Mouse (Mus musculus): ENCODE measurements at regions not wholly inside any gene's neighbourhood (a gene's known extent, or its start where the extent isn't known, plus 50 kb on each side); places are given as distances from the start of the nearest gene placed in this dataset.
"Not testable (repeated sequence)": the region's sequence is repeated elsewhere in the genome, so short reads cannot be mapped to it uniquely, and the experiment has no call there.

- H3K4me2 ChIP-seq (ENCODE audit: low read length) = no peak overlapping the region
- H3K27ac ChIP-seq (ENCODE audit: low read depth, low read length) = no peak overlapping the region
- no peaks in the 10 kb centered on the region for H3K36me3 ChIP-seq (ENCODE audit: control insufficient read depth, insufficient read depth, low read length)
- H3K4me1 ChIP-seq (ENCODE audit: control insufficient read depth, insufficient read depth, low read length) = no peaks in the 10 kb centered on the region
- H3K9me3 ChIP-seq (replicated peaks; ENCODE audit: control insufficient read depth, low read length) = no peaks in the 10 kb centered on the region
- no peak for ATAC-seq
- no peak for DNase-seq (ENCODE audit: low spot score)
- H3K27me3 ChIP-seq (replicated peaks; ENCODE audit: control insufficient read depth, insufficient read depth, low read length) = no peaks in the 10 kb centered on the region
- H3K9ac ChIP-seq (ENCODE audit: low read length) = no peak overlapping the region
- H3K4me3 ChIP-seq (ENCODE audit: low read depth, low read length) = no peak overlapping the region
Measured at GRCm38 (mm10) chr4:23621208-23621607, 875.0 kb upstream of the Mms22l start.

- ATAC-seq = no peak
- no peak for DNase-seq (ENCODE audit: low spot score)
- no peak overlapping the region for H3K4me3 ChIP-seq (ENCODE audit: low read depth, low read length)
- H3K4me1 ChIP-seq (ENCODE audit: control insufficient read depth, insufficient read depth, low read length) = no peaks in the 10 kb centered on the region
- H3K27ac ChIP-seq (ENCODE audit: low read depth, low read length) = no peak overlapping the region
- H3K4me2 ChIP-seq (ENCODE audit: low read length) = no peak overlapping the region
- H3K9ac ChIP-seq (ENCODE audit: low read length) = no peak overlapping the region
- H3K9me3 ChIP-seq (replicated peaks; ENCODE audit: control insufficient read depth, low read length) = no peaks in the 10 kb centered on the region
- H3K36me3 ChIP-seq (ENCODE audit: control insufficient read depth, insufficient read depth, low read length) = no peaks in the 10 kb centered on the region
- H3K27me3 ChIP-seq (replicated peaks; ENCODE audit: control insufficient read depth, insufficient read depth, low read length) = no peaks in the 10 kb centered on the region
Measured at GRCm38 (mm10) chr4:23622231-23622630, 874.0 kb upstream of the Mms22l start.

GRCm38 (mm10) chr4:23636231-23636928 lies 859.9 kb upstream of the Mms22l start:
- H3K4me2 ChIP-seq (ENCODE audit: low read length) = peak overlapping the region; percentile 38

DNA sequence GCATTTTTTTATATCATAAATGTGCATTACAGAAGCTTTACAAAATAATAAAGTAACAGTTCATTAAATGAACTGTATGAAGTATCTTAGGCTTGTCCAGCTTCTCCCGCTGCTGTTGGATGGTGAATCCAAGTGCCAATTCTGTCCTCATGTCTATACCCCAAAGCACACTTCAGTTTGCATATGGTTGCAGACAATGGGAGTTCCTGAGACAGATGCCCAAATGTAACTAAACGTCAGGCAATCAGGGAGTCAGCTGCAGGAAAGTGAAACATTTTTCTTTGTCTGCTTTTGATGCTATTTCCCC lies 859.4 kb upstream of the Mms22l start:
- H3K4me2 ChIP-seq (ENCODE audit: low read length) = no peak overlapping the region
- H3K4me3 ChIP-seq (ENCODE audit: low read depth, low read length) = no peak overlapping the region
- WGBS = 31% methylated on average over 2 of the region's 2 CpGs
- no peaks in the 10 kb centered on the region for H3K36me3 ChIP-seq (ENCODE audit: control insufficient read depth, insufficient read depth, low read length)
- peak; percentile 71 for ATAC-seq
- no peak overlapping the region for H3K9ac ChIP-seq (ENCODE audit: low read length)
- peak; percentile 62 for DNase-seq (ENCODE audit: low spot score)
- peak overlapping the region; percentile 82 for H3K27ac ChIP-seq (ENCODE audit: low read depth, low read length)
- H3K4me1 ChIP-seq (ENCODE audit: control insufficient read depth, insufficient read depth, low read length) = peaks cover 10% of the 10 kb centered on the region; the same call in 1 of the 2 replicates
- no peaks in the 10 kb centered on the region for H3K27me3 ChIP-seq (replicated peaks; ENCODE audit: control insufficient read depth, insufficient read depth, low read length)
- no peaks in the 10 kb centered on the region for H3K9me3 ChIP-seq (replicated peaks; ENCODE audit: control insufficient read depth, low read length)

More at GRCm38 (mm10) chr4:23636231-23636928, 859.9 kb upstream of the Mms22l start:
- Histone ChIP-seq H3K9ac (ENCODE audit: low read length) (peak overlapping the region; percentile 21), H3K36me3 (ENCODE audit: control insufficient read depth, insufficient read depth, low read length) (no peaks in the 10 kb centered on the region), H3K4me1 (ENCODE audit: control insufficient read depth, insufficient read depth, low read length) (peaks cover 10% of the 10 kb centered on the region; the same call in 1 of the 2 replicates), H3K9me3 (replicated peaks; ENCODE audit: control insufficient read depth, low read length) (no peaks in the 10 kb centered on the region), H3K27ac (ENCODE audit: low read depth, low read length) (peak overlapping the region; percentile 82), H3K27me3 (replicated peaks; ENCODE audit: control insufficient read depth, insufficient read depth, low read length) (no peaks in the 10 kb centered on the region), H3K4me3 (ENCODE audit: low read depth, low read length) (no peak overlapping the region)
- WGBS = 37% methylated on average over 9 of the region's 9 CpGs
- ATAC-seq (peak; percentile 74), DNase-seq (ENCODE audit: low spot score) (peak; percentile 66)

GRCm38 (mm10) chr4:23656671-23657070 lies 839.6 kb upstream of the Mms22l start:
- H3K27ac ChIP-seq (ENCODE audit: low read depth, low read length); ATAC-seq; DNase-seq (ENCODE audit: low spot score); H3K4me1 ChIP-seq (ENCODE audit: control insufficient read depth, insufficient read depth, low read length); H3K9me3 ChIP-seq (replicated peaks; ENCODE audit: control insufficient read depth, low read length); H3K4me2 ChIP-seq (ENCODE audit: low read length); H3K4me3 ChIP-seq (ENCODE audit: low read depth, low read length); H3K36me3 ChIP-seq (ENCODE audit: control insufficient read depth, insufficient read depth, low read length); H3K27me3 ChIP-seq (replicated peaks; ENCODE audit: control insufficient read depth, insufficient read depth, low read length); H3K9ac ChIP-seq (ENCODE audit: low read length): not testable (repeated sequence)
- 85% methylated on average over 5 of the region's 5 CpGs for WGBS

DNA sequence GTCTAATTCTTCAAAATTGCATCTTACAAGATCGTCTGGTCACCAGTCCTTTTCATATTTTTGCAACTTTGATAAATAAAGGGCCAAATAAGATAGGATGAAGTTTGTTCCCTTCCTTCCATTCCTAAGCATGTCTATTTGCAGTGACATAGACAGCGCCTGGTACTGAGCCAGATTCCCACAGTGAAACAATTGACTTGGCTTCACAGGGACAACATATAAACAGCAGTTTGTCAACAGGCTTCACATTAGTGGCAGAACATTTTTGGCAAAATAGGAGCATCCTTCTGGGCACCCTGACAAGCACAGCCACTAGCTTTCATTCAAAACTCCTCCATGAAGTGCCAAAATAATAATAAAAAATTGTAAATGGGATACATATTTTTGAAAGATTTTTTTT lies 827.4 kb upstream of the Mms22l start:
- ATAC-seq (no peak), DNase-seq (ENCODE audit: low spot score) (peak; percentile 45)
- Histone ChIP-seq H3K27me3 (replicated peaks; ENCODE audit: control insufficient read depth, insufficient read depth, low read length) (no peaks in the 10 kb centered on the region), H3K9ac (ENCODE audit: low read length) (no peak overlapping the region), H3K4me1 (ENCODE audit: control insufficient read depth, insufficient read depth, low read length) (no peaks in the 10 kb centered on the region), H3K27ac (ENCODE audit: low read depth, low read length) (no peak overlapping the region), H3K4me2 (ENCODE audit: low read length) (no peak overlapping the region), H3K9me3 (replicated peaks; ENCODE audit: control insufficient read depth, low read length) (no peaks in the 10 kb centered on the region), H3K36me3 (ENCODE audit: control insufficient read depth, insufficient read depth, low read length) (no peaks in the 10 kb centered on the region), H3K4me3 (ENCODE audit: low read depth, low read length) (no peak overlapping the region)
- WGBS = 80% methylated on average over 2 of the region's 2 CpGs

- H3K4me1 ChIP-seq (ENCODE audit: control insufficient read depth, insufficient read depth, low read length) = no peaks in the 10 kb centered on the region
- ATAC-seq = no peak
- H3K9ac ChIP-seq (ENCODE audit: low read length) = no peak overlapping the region
- H3K27ac ChIP-seq (ENCODE audit: low read depth, low read length) = no peak overlapping the region
- no peaks in the 10 kb centered on the region for H3K9me3 ChIP-seq (replicated peaks; ENCODE audit: control insufficient read depth, low read length)
- H3K4me3 ChIP-seq (ENCODE audit: low read depth, low read length) = no peak overlapping the region
- DNase-seq (ENCODE audit: low spot score) = no peak
- no peaks in the 10 kb centered on the region for H3K36me3 ChIP-seq (ENCODE audit: control insufficient read depth, insufficient read depth, low read length)
- no peak overlapping the region for H3K4me2 ChIP-seq (ENCODE audit: low read length)
- no peaks in the 10 kb centered on the region for H3K27me3 ChIP-seq (replicated peaks; ENCODE audit: control insufficient read depth, insufficient read depth, low read length)
Measured at GRCm38 (mm10) chr4:23703626-23704025, 792.6 kb upstream of the Mms22l start.

DNA sequence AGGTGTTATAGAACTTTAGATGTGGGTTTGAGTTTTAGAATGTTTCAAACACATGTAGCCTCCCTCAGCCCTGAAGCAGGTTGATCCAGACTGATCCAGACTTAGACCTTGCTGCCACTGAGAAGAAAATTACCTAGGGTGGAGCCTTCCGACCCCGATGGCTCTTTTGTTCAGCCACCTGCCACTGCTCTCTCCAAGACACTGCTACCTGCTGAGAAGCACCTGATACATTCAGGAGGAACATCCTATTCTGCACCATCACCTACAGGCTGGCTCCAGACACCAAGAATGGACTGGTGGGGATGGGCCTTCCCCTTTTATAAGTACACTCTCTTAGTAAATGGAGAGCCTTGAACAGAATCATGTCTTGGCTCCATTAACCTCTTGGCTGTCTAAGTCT lies 785.5 kb upstream of the Mms22l start:
- 87% methylated on average over 2 of the region's 2 CpGs for WGBS
- Histone ChIP-seq H3K9ac (ENCODE audit: low read length) (no peak overlapping the region), H3K36me3 (ENCODE audit: control insufficient read depth, insufficient read depth, low read length) (no peaks in the 10 kb centered on the region), H3K27me3 (replicated peaks; ENCODE audit: control insufficient read depth, insufficient read depth, low read length) (no peaks in the 10 kb centered on the region), H3K4me2 (ENCODE audit: low read length) (no peak overlapping the region), H3K4me1 (ENCODE audit: control insufficient read depth, insufficient read depth, low read length) (no peaks in the 10 kb centered on the region), H3K4me3 (ENCODE audit: low read depth, low read length) (no peak overlapping the region), H3K9me3 (replicated peaks; ENCODE audit: control insufficient read depth, low read length) (no peaks in the 10 kb centered on the region), H3K27ac (ENCODE audit: low read depth, low read length) (no peak overlapping the region)
- DNase-seq (ENCODE audit: low spot score) (no peak), ATAC-seq (no peak)

GRCm38 (mm10) chr4:23713781-23714415 lies 782.4 kb upstream of the Mms22l start:
- no peak for DNase-seq (ENCODE audit: low spot score)
- WGBS = 87% methylated on average over 8 of the region's 8 CpGs
- Histone ChIP-seq H3K27me3 (replicated peaks; ENCODE audit: control insufficient read depth, insufficient read depth, low read length) (no peaks in the 10 kb centered on the region), H3K4me2 (ENCODE audit: low read length) (no peak overlapping the region), H3K36me3 (ENCODE audit: control insufficient read depth, insufficient read depth, low read length) (no peaks in the 10 kb centered on the region), H3K27ac (ENCODE audit: low read depth, low read length) (no peak overlapping the region), H3K4me3 (ENCODE audit: low read depth, low read length) (no peak overlapping the region), H3K9ac (ENCODE audit: low read length) (no peak overlapping the region), H3K4me1 (ENCODE audit: control insufficient read depth, insufficient read depth, low read length) (no peaks in the 10 kb centered on the region), H3K9me3 (replicated peaks; ENCODE audit: control insufficient read depth, low read length) (no peaks in the 10 kb centered on the region)
- ATAC-seq = no peak
